Mouse (Mus musculus) limb, embryonic 14.5 days (tissue): ENCODE results near the gene Usp19. TPM values are rescaled to one million over a fixed set of nuclear protein-coding genes. Genes with fewer than 3 reads are reported as not detected.

Experiments used
- ATAC-seq: fragments of 200-750 bp; cut with Nextera tagmentation; 2 replicates; pipeline ENCODE4 v1.8.0; 2017; ENCODE audit warnings: low read depth, moderate number of reproducible peaks, moderate TSS enrichment; ENCODE audit not compliant: low FRiP score
- DNase-seq: peaks from one replicate; pipeline ENCODE4 v3.0.0-alpha.2; 2015; ENCODE audit warnings: low spot score
- H3K27ac ChIP-seq: fragments of 300-500 bp; sonication (generic); replicated peaks from 2 replicates; pipeline ENCODE4 v1.5.1; 2014; ENCODE audit warnings: low read depth, mild to moderate bottlenecking, low read length, moderate library complexity, mixed read lengths
- H3K27me3 ChIP-seq: fragments of 300-500 bp; sonication (generic); 2 replicates; pipeline ENCODE4 v1.6.1; 2014; ENCODE audit warnings: low read length, mixed read lengths; ENCODE audit not compliant: control insufficient read depth, insufficient read depth
- H3K36me3 ChIP-seq: fragments of 300-500 bp; sonication (generic); 2 replicates; pipeline ENCODE4 v1.6.1; 2014; ENCODE audit warnings: mild to moderate bottlenecking, low read length, moderate library complexity, mixed read lengths; ENCODE audit not compliant: control insufficient read depth, insufficient read depth
- H3K4me1 ChIP-seq: fragments of 300-500 bp; sonication (generic); 2 replicates; pipeline ENCODE4 v1.6.1; 2014; ENCODE audit warnings: antibody characterized with exemption, low read length, mixed read lengths; ENCODE audit not compliant: control insufficient read depth, insufficient read depth
- H3K4me2 ChIP-seq: fragments of 300-500 bp; sonication (generic); replicated peaks from 2 replicates; pipeline ENCODE4 v1.6.1; 2014; ENCODE audit warnings: low read depth, mild to moderate bottlenecking, low read length, moderate library complexity; ENCODE audit not compliant: severe bottlenecking
- H3K4me3 ChIP-seq: fragments of 300-500 bp; sonication (generic); replicated peaks from 2 replicates; pipeline ENCODE4 v1.5.1; 2014; ENCODE audit warnings: low read length
- H3K9ac ChIP-seq: fragments of 300-500 bp; sonication (generic); 2 replicates; pipeline ENCODE4 v1.6.1; 2014; ENCODE audit warnings: mild to moderate bottlenecking, low read depth, low read length, moderate library complexity; ENCODE audit not compliant: severe bottlenecking
- H3K9me3 ChIP-seq: fragments of 300-500 bp; sonication (generic); 2 replicates; pipeline ENCODE4 v1.6.1; 2016; ENCODE audit warnings: low read length; ENCODE audit not compliant: control insufficient read depth
- POLR2A ChIP-seq: fragments of 200-500 bp; IDR thresholded peaks from 2 replicates; pipeline ENCODE4 v1.8.0; 2012; ENCODE audit warnings: inconsistent platforms, mild to moderate bottlenecking, moderate library complexity, borderline replicate concordance; ENCODE audit not compliant: insufficient read depth, insufficient read length; ENCODE audit errors: extremely low read depth
- WGBS: fragments of 180-500 bp; shearing (Covaris S2); extraction: QIAGEN DNeasy Blood & Tissue Kit; methylation state at CpG from one replicate; pipeline ENCODE4 v1.1.7; 2014; 5-methylcytosine and 5-hydroxymethylcytosine counted together
- polyA plus RNA-seq, 2 experiments: library from polyadenylated mRNA; depleted of rRNA in 1 of 2; stranded (reverse) in 1 of 2; unstranded in 1 of 2; fragments of >200 nt; fragmentation: Nextera tagmentation in 1 of 2; extraction: Ambion mirVana in 1 of 2; gene quantifications; 2 replicates each; pipeline versions ENCODE4 v1.2.1 to v1.2.3; 2012 to 2014

The Usp19 gene
- 160 and 219 TPM in 2 replicates for polyA plus RNA-seq (2012; rRNA removed)
- polyA plus RNA-seq (2014; fragmentation: Nextera tagmentation; extraction: Ambion mirVana) = 59.3 and 66.4 TPM in 2 replicates

- Histone ChIP-seq H3K9me3 (no peaks in the 10 kb centered on the region), H3K27me3 (no peaks in the 10 kb centered on the region), H3K36me3 (peaks cover 83% of the 10 kb centered on the region), H3K4me3 (peak within 1 kb of the TSS; percentile 97), H3K4me1 (peaks cover 12% of the 10 kb centered on the region), H3K9ac (peak within 1 kb of the TSS; percentile 94), H3K27ac (peak within 1 kb of the TSS; percentile 95), H3K4me2 (peak within 1 kb of the TSS; percentile 88)
- TF ChIP-seq POLR2A = peak; percentile 30; the same call in 1 of the 2 replicates
- DNase-seq (peak; percentile 95), ATAC-seq (peak; percentile 97)
- under 1% methylated on average over 59 of the region's 69 CpGs for WGBS
These were observed at the start of gene Usp19 for GRCm38 (mm10) chr9:108490559-108491285. Usp19 (plus strand) TSS chr9:108490602.

- H3K4me1 ChIP-seq = no peaks in the 10 kb centered on the region
- DNase-seq (peak; percentile 13), ATAC-seq (no peak)
- no peaks in the 10 kb centered on the region for H3K27me3 ChIP-seq
- 83% methylated on average over 11 of the region's 11 CpGs for WGBS
- H3K4me3 ChIP-seq = no peak overlapping the region
- H3K9ac ChIP-seq = no peak overlapping the region
- no peak for TF ChIP-seq POLR2A
- no peak overlapping the region for H3K4me2 ChIP-seq
- no peak overlapping the region for H3K27ac ChIP-seq
- no peaks in the 10 kb centered on the region for H3K36me3 ChIP-seq
- H3K9me3 ChIP-seq = no peaks in the 10 kb centered on the region
These were observed 49.0 kb upstream of the Usp19 start for GRCm38 (mm10) chr9:108441236-108441919.

GRCm38 (mm10) chr9:108445125-108445524 is 45.3 kb upstream of the Usp19 start:
- H3K9me3 ChIP-seq = no peaks in the 10 kb centered on the region
- H3K27me3 ChIP-seq = no peaks in the 10 kb centered on the region
- 56% methylated on average over 9 of the region's 9 CpGs for WGBS
- H3K4me1 ChIP-seq = peaks cover 7% of the 10 kb centered on the region
- H3K36me3 ChIP-seq = peaks cover 18% of the 10 kb centered on the region
- DNase-seq (no peak), ATAC-seq (no peak)
- H3K4me3 ChIP-seq = no peak overlapping the region
- H3K9ac ChIP-seq = no peak overlapping the region
- no peak overlapping the region for H3K4me2 ChIP-seq
- TF ChIP-seq POLR2A = no peak
- H3K27ac ChIP-seq = no peak overlapping the region

- H3K9ac ChIP-seq = no peak overlapping the region
- peak overlapping the region; percentile 61; the same call in 1 of the 2 replicates for H3K4me3 ChIP-seq
- no peaks in the 10 kb centered on the region for H3K9me3 ChIP-seq
- DNase-seq (no peak), ATAC-seq (no peak)
- H3K4me1 ChIP-seq = peaks cover 33% of the 10 kb centered on the region
- H3K27ac ChIP-seq = no peak overlapping the region; the same call in 1 of the 2 replicates
- 47% methylated on average over 4 of the region's 4 CpGs for whole genome bisulfite sequencing
- no peak for TF ChIP-seq POLR2A
- peak overlapping the region; percentile 76 for H3K4me2 ChIP-seq
- no peaks in the 10 kb centered on the region for H3K27me3 ChIP-seq
- H3K36me3 ChIP-seq = peaks cover 18% of the 10 kb centered on the region
These were observed 40.5 kb upstream of the Usp19 start for GRCm38 (mm10) chr9:108449860-108450259.
